32 mouse cellular contexts compared by ENCODE assay signal in genomic region chr19:59188981-59189380, GRCm38 (mm10). TPM values are rescaled to one million over a fixed set of nuclear protein-coding genes. Genes with fewer than 3 reads are reported as not detected.
A peak's percentile ranks its signal among the peaks of the same experiment; 100 is the strongest.
DNase-seq lines count a peak whose midpoint lies in the region; ATAC-seq lines count a peak whose summit lies in the region.
"Had no signal": no experiment of that assay in that cellular context is flagged by ENCODE, and none has a peak within 500 bp of the region (broad histone marks: within the 10 kb centered on the region; RNA-seq: fewer than 3 reads in every experiment).

No protein-coding gene starts in this region.

- no peak overlapping the region for H3K4me3 ChIP-seq in intestine, embryonic 16.5 days (ENCODE audit: low read length)
- H3K4me3 ChIP-seq in limb, embryonic 11.5 days (ENCODE audit: low read depth, low read length) = no peak overlapping the region
- H3K4me3 ChIP-seq: embryonic facial prominence, embryonic 10.5 days; embryonic facial prominence, embryonic 13.5 days; erythroblast, embryonic 14.5 days; forebrain, embryonic 12.5 days; forebrain, embryonic 15.5 days; gastrocnemius, adult 2 months; heart, adult 2 months; heart, embryonic 10.5 days; heart, embryonic 13.5 days; hindbrain, embryonic 12.5 days; hindbrain, embryonic 15.5 days had no signal

- no peak overlapping the region for H3K9ac ChIP-seq in intestine, embryonic 16.5 days (ENCODE audit: low read depth, low read length)
- no peak overlapping the region for H3K9ac ChIP-seq in limb, embryonic 11.5 days (ENCODE audit: low read length)
- H3K9ac ChIP-seq: embryonic facial prominence, embryonic 13.5 days; forebrain, embryonic 12.5 days; forebrain, embryonic 15.5 days; heart, embryonic 13.5 days; hindbrain, embryonic 12.5 days; hindbrain, embryonic 15.5 days had no signal

- H3K4me1 ChIP-seq in intestine, embryonic 16.5 days (ENCODE audit: control insufficient read depth, insufficient read depth, low read length) = no peaks in the 10 kb centered on the region
- H3K4me1 ChIP-seq in limb, embryonic 11.5 days (ENCODE audit: control insufficient read depth, insufficient read depth, low read length) = peaks cover 4% of the 10 kb centered on the region

- no peaks in the 10 kb centered on the region for H3K9me3 ChIP-seq in intestine, embryonic 16.5 days (ENCODE audit: control insufficient read depth, low read length)
- no peaks in the 10 kb centered on the region for H3K9me3 ChIP-seq in limb, embryonic 11.5 days (ENCODE audit: control insufficient read depth, low read length)
- H3K9me3 ChIP-seq: embryonic facial prominence, embryonic 10.5 days; embryonic facial prominence, embryonic 13.5 days; forebrain, embryonic 12.5 days; forebrain, embryonic 15.5 days; heart, embryonic 10.5 days; heart, embryonic 13.5 days; hindbrain, embryonic 12.5 days; hindbrain, embryonic 15.5 days had no signal

- no peak overlapping the region for H3K27ac ChIP-seq in intestine, embryonic 16.5 days (ENCODE audit: low read length)
- no peak overlapping the region for H3K27ac ChIP-seq in limb, embryonic 11.5 days (replicated peaks; ENCODE audit: low read depth, low read length)
- H3K27ac ChIP-seq: embryonic facial prominence, embryonic 10.5 days; embryonic facial prominence, embryonic 13.5 days; forebrain, embryonic 12.5 days; forebrain, embryonic 15.5 days; gastrocnemius, adult 2 months; heart, adult 2 months; heart, embryonic 10.5 days; heart, embryonic 13.5 days; hindbrain, embryonic 12.5 days; hindbrain, embryonic 15.5 days had no signal

- intact Hi-C loops in heart, postnatal 10 days (cut with DNase I) = no loop called here

- H3K4me2 ChIP-seq in intestine, embryonic 16.5 days (ENCODE audit: low read depth, low read length) = no peak overlapping the region
- H3K4me2 ChIP-seq in limb, embryonic 11.5 days (ENCODE audit: low read depth, severe bottlenecking) = no peak overlapping the region
- H3K4me2 ChIP-seq: embryonic facial prominence, embryonic 13.5 days; forebrain, embryonic 12.5 days; forebrain, embryonic 15.5 days; heart, embryonic 13.5 days; hindbrain, embryonic 12.5 days; hindbrain, embryonic 15.5 days had no signal

- H3K36me3 ChIP-seq in intestine, embryonic 16.5 days (ENCODE audit: control insufficient read depth, insufficient read depth, low read length) = no peaks in the 10 kb centered on the region
- no peaks in the 10 kb centered on the region for H3K36me3 ChIP-seq in limb, embryonic 11.5 days (ENCODE audit: control insufficient read depth, insufficient read depth, low read length)
- H3K36me3 ChIP-seq: embryonic facial prominence, embryonic 10.5 days; embryonic facial prominence, embryonic 13.5 days; forebrain, embryonic 12.5 days; forebrain, embryonic 15.5 days; heart, embryonic 10.5 days; heart, embryonic 13.5 days; hindbrain, embryonic 12.5 days; hindbrain, embryonic 15.5 days had no signal

- peak; percentile 48; the same call in 1 of the 2 replicates for ATAC-seq in intestine, embryonic 16.5 days
- ATAC-seq in limb, embryonic 11.5 days (ENCODE audit: insufficient number of reproducible peaks, low FRiP score, low TSS enrichment, low read depth) = 0 out of 2 replicates have a peak, but pooled peaks have one; percentile 44
- ATAC-seq: activated CD4-positive, CD25-positive, alpha-beta regulatory T cell, adult 4 months; forebrain, embryonic 15.5 days had no signal

- WGBS in intestine, embryonic 16.5 days = 14% methylated on average over 4 of the region's 4 CpGs
- WGBS in limb, embryonic 11.5 days = 3% methylated on average over 4 of the region's 4 CpGs

- DNase-seq in heart, adult 11 months = peak; percentile 75
- DNase-seq in heart, postnatal 10 days = no peak
- peak; percentile 30 for DNase-seq in ZHBTc4 (ENCODE audit: low read depth, low spot score)
- no peak for DNase-seq in limb, embryonic 11.5 days (ENCODE audit: low spot score)
- DNase-seq in spleen, adult 12 weeks (ENCODE audit: low spot score) = no peak
- no peak for DNase-seq in adrenal gland, postnatal 25 days
- DNase-seq: adrenal gland, adult 8-10 months; adrenal gland, postnatal 36 days; B cell, adult 2 months; cerebellum, adult 18-20 months; cerebellum, adult 9-10 months; cerebellum, postnatal 14 days; gastrocnemius, adult 2 months; gastrocnemius, postnatal 14 days; heart, adult 2 months had no signal

- peaks cover 53% of the 10 kb centered on the region for H3K27me3 ChIP-seq in intestine, embryonic 16.5 days (replicated peaks; ENCODE audit: control insufficient read depth, insufficient read depth, low read length)
- peaks cover 34% of the 10 kb centered on the region for H3K27me3 ChIP-seq in limb, embryonic 11.5 days (ENCODE audit: control insufficient read depth, insufficient read depth, low read length)

RNA-seq across cellular contexts. Expression of gene Vax1, which starts 19.1 kb away (rescaled TPM):
- not detected for total RNA-seq in heart, postnatal 10 days (2021)
- not detected in 2 replicates for polyA plus RNA-seq in intestine, embryonic 16.5 days (2015; fragmentation: Nextera tagmentation; extraction: Ambion mirVana)
- polyA plus RNA-seq in limb, embryonic 11.5 days (2014; fragmentation: Nextera tagmentation; extraction: Ambion mirVana) = not detected in 2 replicates
- total RNA-seq in adrenal gland, postnatal 25 days (2021) = not detected in 2 replicates
- total RNA-seq: adrenal gland, adult 8-10 months; adrenal gland, postnatal 36 days; gastrocnemius, adult 2 months; gastrocnemius, postnatal 14 days; heart, adult 2 months; heart, postnatal 25 days; hematopoietic stem cell, adult 5-6 weeks; MEL had no signal
- polyA plus RNA-seq: activated CD4-positive, CD25-positive, alpha-beta regulatory T cell, adult 4 months; embryonic facial prominence, embryonic 13.5 days; erythroblast, embryonic 14.5 days; gonadal fat pad, adult 2 months; heart, adult 2 months; heart, embryonic 10.5 days; heart, embryonic 13.5 days; heart, embryonic 16.5 days; hindbrain, embryonic 12.5 days; intestine, embryonic 14.5 days had no signal

RNA-seq across cellular contexts. Expression of gene Kcnk18, which starts 30.0 kb away (rescaled TPM):
- not detected for total RNA-seq in heart, postnatal 10 days (2021)
- polyA plus RNA-seq in intestine, embryonic 16.5 days (2015; fragmentation: Nextera tagmentation; extraction: Ambion mirVana) = not detected in 2 replicates
- not detected in 2 replicates for polyA plus RNA-seq in limb, embryonic 11.5 days (2014; fragmentation: Nextera tagmentation; extraction: Ambion mirVana)
- total RNA-seq in adrenal gland, postnatal 25 days (2021) = not detected in 2 replicates
- total RNA-seq: adrenal gland, adult 8-10 months; adrenal gland, postnatal 36 days; gastrocnemius, adult 2 months; gastrocnemius, postnatal 14 days; heart, adult 2 months; heart, postnatal 25 days; hematopoietic stem cell, adult 5-6 weeks; MEL had no signal
- polyA plus RNA-seq: activated CD4-positive, CD25-positive, alpha-beta regulatory T cell, adult 4 months; embryonic facial prominence, embryonic 13.5 days; erythroblast, embryonic 14.5 days; forebrain, embryonic 12.5 days; forebrain, embryonic 15.5 days; gonadal fat pad, adult 2 months; heart, adult 2 months; heart, embryonic 10.5 days; heart, embryonic 13.5 days; heart, embryonic 16.5 days; hindbrain, embryonic 12.5 days; intestine, embryonic 14.5 days had no signal

Comparison
In these comparisons a context has a peak if more than half of its experiments do, and no peak if none do; other contexts are left out.
1. DNase-seq: peak in heart, adult 11 months (single experiment) and ZHBTc4 (single experiment); none in heart, postnatal 10 days (0 of 2), limb, embryonic 11.5 days (single experiment), spleen, adult 12 weeks (single experiment) and adrenal gland, postnatal 25 days (single experiment).